Mouse (Mus musculus) forebrain, postnatal 0 days (tissue): ENCODE measurements around the gene Zcchc10. TPM values are rescaled to one million over a fixed set of nuclear protein-coding genes. Genes with fewer than 3 reads are reported as not detected.

ENCODE experiments used
- ATAC-seq: fragments of 200-750 bp; cut with Nextera tagmentation; 2 replicates; pipeline ENCODE4 v1.8.0; 2017; ENCODE audit warnings: mild to moderate bottlenecking, moderate library complexity
- DNase-seq: peaks from one replicate; pipeline ENCODE4 v3.0.0-alpha.2; 2015
- H3K27ac ChIP-seq: fragments of 300-500 bp; sonication (generic); 2 replicates; pipeline ENCODE4 v1.5.1; 2014; ENCODE audit warnings: low read depth, mild to moderate bottlenecking, antibody characterized with exemption, low read length, moderate library complexity, mixed read lengths
- H3K27me3 ChIP-seq: fragments of 300-500 bp; sonication (generic); 2 replicates; pipeline ENCODE4 v1.6.1; 2014; ENCODE audit warnings: mild to moderate bottlenecking, low read length, mixed read lengths; ENCODE audit not compliant: insufficient read depth
- H3K36me3 ChIP-seq: fragments of 300-500 bp; sonication (generic); 2 replicates; pipeline ENCODE4 v1.6.1; 2014; ENCODE audit warnings: mild to moderate bottlenecking, moderate library complexity; ENCODE audit not compliant: insufficient read depth
- H3K4me1 ChIP-seq: fragments of 300-500 bp; sonication (generic); 2 replicates; pipeline ENCODE4 v1.6.1; 2014; ENCODE audit warnings: antibody characterized with exemption; ENCODE audit not compliant: insufficient read depth
- H3K4me2 ChIP-seq: fragments of 300-500 bp; sonication (generic); 2 replicates; pipeline ENCODE4 v1.6.1; 2014; ENCODE audit warnings: low read depth, mild to moderate bottlenecking, moderate library complexity
- H3K4me3 ChIP-seq: fragments of 300-500 bp; sonication (generic); 2 replicates; pipeline ENCODE4 v1.5.1; 2014; ENCODE audit warnings: low read depth, low read length, mixed read lengths
- H3K9ac ChIP-seq: fragments of 300-500 bp; sonication (generic); 2 replicates; pipeline ENCODE4 v1.6.1; 2014; ENCODE audit warnings: mild to moderate bottlenecking
- H3K9me3 ChIP-seq: fragments of 300-500 bp; sonication (generic); 2 replicates; pipeline ENCODE4 v1.6.1; 2016; ENCODE audit warnings: low read length
- CTCF ChIP-seq: sonication (generic); IDR thresholded peaks from 2 replicates; pipeline ENCODE4 v1.5.1; 2016; ENCODE audit warnings: antibody characterized with exemption, control low read depth, low read depth
- WGBS: fragments of 180-500 bp; shearing (Covaris S2); extraction: QIAGEN DNeasy Blood & Tissue Kit; methylation state at CpG from one replicate; pipeline ENCODE4 v1.1.7; 2014; 5-methylcytosine and 5-hydroxymethylcytosine counted together
- polyA plus RNA-seq: library from polyadenylated mRNA; unstranded; fragments of >200 nt; fragmentation: Nextera tagmentation; extraction: Ambion mirVana; gene quantifications from 2 replicates; pipeline ENCODE4 v1.2.1, GENCODE M21; 2015
- total RNA-seq: library from RNA; depleted of rRNA; stranded (reverse); fragments of >200 nt; gene quantifications from 2 replicates; pipeline ENCODE4 v1.2.3, GENCODE M21; 2014

Zcchc10 gene
- total and polyA plus RNA-seq, 2 experiments from 2014 or later, result 0.86 to 16.0 TPM

- Histone ChIP-seq H3K4me3 (no peak overlapping the region), H3K27me3 (no peaks in the 10 kb centered on the region), H3K36me3 (peaks cover under 1% of the 10 kb centered on the region; the same call in 1 of the 2 replicates), H3K27ac (no peak overlapping the region), H3K9ac (no peak overlapping the region), H3K9me3 (no peaks in the 10 kb centered on the region), H3K4me1 (peaks cover 13% of the 10 kb centered on the region; the same call in 1 of the 2 replicates), H3K4me2 (no peak overlapping the region)
- 75% methylated on average over 4 of the region's 4 CpGs for WGBS
- no peak for TF ChIP-seq CTCF
- ATAC-seq (no peak), DNase-seq (no peak)
Observed at GRCm38 (mm10) chr11:53296880-53297279, 27.6 kb upstream of the Zcchc10 start.

GRCm38 (mm10) chr11:53297947-53298860, 26.3 kb upstream of the Zcchc10 start:
- H3K36me3 ChIP-seq, result no peaks in the 10 kb centered on the region
- H3K4me2 ChIP-seq, result peak overlapping the region; percentile 72; the same call in 1 of the 2 replicates
- no peaks in the 10 kb centered on the region for H3K27me3 ChIP-seq
- H3K4me3 ChIP-seq, result no peak overlapping the region
- H3K9me3 ChIP-seq, result no peaks in the 10 kb centered on the region
- ATAC-seq (no peak), DNase-seq (no peak)
- no peak overlapping the region for H3K9ac ChIP-seq
- TF ChIP-seq CTCF, result no peak
- 80% methylated on average over 7 of the region's 7 CpGs for WGBS
- peaks cover 13% of the 10 kb centered on the region; the same call in 1 of the 2 replicates for H3K4me1 ChIP-seq
- H3K27ac ChIP-seq, result no peak overlapping the region

- under 1% methylated on average over 80 of the region's 80 CpGs for whole genome bisulfite sequencing
- Histone ChIP-seq H3K9ac (peak overlapping the region; percentile 93), H3K4me3 (peak overlapping the region; percentile 98), H3K4me1 (peaks cover 13% of the 10 kb centered on the region; the same call in 1 of the 2 replicates), H3K9me3 (no peaks in the 10 kb centered on the region), H3K27ac (peak overlapping the region; percentile 97), H3K4me2 (peak overlapping the region; percentile 72), H3K36me3 (no peaks in the 10 kb centered on the region), H3K27me3 (no peaks in the 10 kb centered on the region)
- peak; percentile 32 for DNase-seq
- ATAC-seq, result peak; percentile 50
- TF ChIP-seq CTCF, result peak; percentile 42; the same call in 1 of the 2 replicates
Observed at GRCm38 (mm10) chr11:53299551-53300329, 24.7 kb upstream of the Zcchc10 start.

- no peaks in the 10 kb centered on the region for H3K27me3 ChIP-seq
- H3K9me3 ChIP-seq, result no peaks in the 10 kb centered on the region
- WGBS, result 2% methylated on average over 58 of the region's 58 CpGs
- H3K4me2 ChIP-seq, result peak within 1 kb of the TSS; percentile 72
- no peak; the same call in 1 of the 2 replicates for TF ChIP-seq CTCF
- H3K27ac ChIP-seq, result peak within 1 kb of the TSS; percentile 97
- ATAC-seq, result peak; percentile 98
- H3K4me3 ChIP-seq, result peak within 1 kb of the TSS; percentile 98
- H3K4me1 ChIP-seq, result peaks cover 13% of the 10 kb centered on the region; the same call in 1 of the 2 replicates
- peak; percentile 100 for DNase-seq
- peak within 1 kb of the TSS; percentile 93 for H3K9ac ChIP-seq
- H3K36me3 ChIP-seq, result no peaks in the 10 kb centered on the region
Observed at GRCm38 (mm10) chr11:53300330-53301166, 23.9 kb upstream of the Zcchc10 start, which contains the start of gene Hspa4. Hspa4 (minus strand) TSS chr11:53300457.

GRCm38 (mm10) chr11:53301167-53301515, 23.3 kb upstream of the Zcchc10 start:
- no peak for DNase-seq
- peaks cover 13% of the 10 kb centered on the region; the same call in 1 of the 2 replicates for H3K4me1 ChIP-seq
- H3K9me3 ChIP-seq, result no peaks in the 10 kb centered on the region
- no peaks in the 10 kb centered on the region for H3K36me3 ChIP-seq
- H3K27ac ChIP-seq, result peak overlapping the region; percentile 97
- H3K4me2 ChIP-seq, result peak overlapping the region; percentile 65
- no peaks in the 10 kb centered on the region for H3K27me3 ChIP-seq
- H3K4me3 ChIP-seq, result peak overlapping the region; percentile 98
- no peak for TF ChIP-seq CTCF
- H3K9ac ChIP-seq, result peak overlapping the region; percentile 56
- ATAC-seq, result no peak
- WGBS, result 55% methylated on average over 9 of the region's 9 CpGs
